Comparison of ENCODE assay signal across 8 mouse cellular contexts in genomic region chr11:79339808-79340781, GRCm38 (mm10). TPM values are rescaled to one million over a fixed set of nuclear protein-coding genes. Genes with fewer than 3 reads are reported as not detected.
DNase-seq lines count a peak whose midpoint lies in the region; ATAC-seq and TF ChIP-seq lines count a peak whose summit lies in the region.

No protein-coding gene starts in this region.

- H3K27me3 ChIP-seq in forebrain, postnatal 0 days (ENCODE audit: insufficient read depth, low read length) = no peaks in the 10 kb centered on the region
- no peaks in the 10 kb centered on the region for H3K27me3 ChIP-seq in hindbrain, embryonic 12.5 days
- peaks cover 5% of the 10 kb centered on the region for H3K27me3 ChIP-seq in megakaryocyte, embryonic 14.5 days (replicated peaks)
- no peaks in the 10 kb centered on the region for H3K27me3 ChIP-seq in splenic B cell, adult 2 months (ENCODE audit: control insufficient read depth, insufficient read depth, low read length, poor library complexity, severe bottlenecking)

- H3K4me3 ChIP-seq in forebrain, postnatal 0 days (ENCODE audit: low read depth, low read length) = peak overlapping the region; percentile 99
- H3K4me3 ChIP-seq in hindbrain, embryonic 12.5 days = peak overlapping the region; percentile 99
- H3K4me3 ChIP-seq in megakaryocyte, embryonic 14.5 days (replicated peaks) = peak overlapping the region; percentile 95

- ATAC-seq in forebrain, postnatal 0 days = peak; percentile 68
- ATAC-seq in hindbrain, embryonic 12.5 days (ENCODE audit: low FRiP score) = peak; percentile 82

- no peak for TF ChIP-seq CTCF in forebrain, postnatal 0 days (IDR thresholded peaks at IDR 0.05; ENCODE audit: low read depth)

- H3K9me3 ChIP-seq in forebrain, postnatal 0 days (ENCODE audit: low read length) = no peaks in the 10 kb centered on the region
- H3K9me3 ChIP-seq in hindbrain, embryonic 12.5 days (replicated peaks) = no peaks in the 10 kb centered on the region
- peaks cover 7% of the 10 kb centered on the region for H3K9me3 ChIP-seq in megakaryocyte, embryonic 14.5 days

- peak overlapping the region; percentile 91 for H3K9ac ChIP-seq in forebrain, postnatal 0 days
- peak overlapping the region; percentile 99 for H3K9ac ChIP-seq in hindbrain, embryonic 12.5 days

- 1% methylated on average over 23 of the region's 63 CpGs for WGBS in forebrain, postnatal 0 days
- WGBS in hindbrain, embryonic 12.5 days = 0% methylated on average over 31 of the region's 63 CpGs

- peak overlapping the region; percentile 66 for H3K4me2 ChIP-seq in forebrain, postnatal 0 days (ENCODE audit: low read depth)
- H3K4me2 ChIP-seq in hindbrain, embryonic 12.5 days (replicated peaks) = peak overlapping the region; percentile 81

- no peaks in the 10 kb centered on the region for H3K36me3 ChIP-seq in forebrain, postnatal 0 days (ENCODE audit: insufficient read depth)
- H3K36me3 ChIP-seq in hindbrain, embryonic 12.5 days = 0 out of 2 replicates have a peak, but pooled peaks cover 3% of the 10 kb centered on the region
- H3K36me3 ChIP-seq in megakaryocyte, embryonic 14.5 days (replicated peaks; ENCODE audit: low read length) = no peaks in the 10 kb centered on the region
- H3K36me3 ChIP-seq in splenic B cell, adult 2 months (ENCODE audit: control insufficient read depth, insufficient read depth, low read length, poor library complexity, severe bottlenecking) = no peaks in the 10 kb centered on the region

- DNase-seq in left cerebral cortex, adult 18-20 months (ENCODE audit: low spot score in 2 of 2) = peak; percentile 13
- no peak for DNase-seq in left cerebral cortex, adult 11 months (ENCODE audit: low spot score)
- DNase-seq in cerebellum, adult 11-12 months = peak; percentile 48
- DNase-seq in forebrain, postnatal 0 days = peak; percentile 52
- peak; percentile 13 to 22 for DNase-seq in left cerebral cortex, postnatal 14 days (ENCODE audit: low spot score in 2 of 2)
- peak; percentile 31 for DNase-seq in splenic B cell, adult 2 months (ENCODE audit: low read depth, low spot score)

- intact Hi-C loops in left cerebral cortex, postnatal 14 days (cut with DNase I) = no loop called here

- no peaks in the 10 kb centered on the region for H3K4me1 ChIP-seq in forebrain, postnatal 0 days (ENCODE audit: insufficient read depth)
- peaks cover 15% of the 10 kb centered on the region for H3K4me1 ChIP-seq in hindbrain, embryonic 12.5 days
- H3K4me1 ChIP-seq in megakaryocyte, embryonic 14.5 days = peaks cover 38% of the 10 kb centered on the region

- peak overlapping the region; percentile 85 for H3K27ac ChIP-seq in forebrain, postnatal 0 days (ENCODE audit: low read depth, low read length)
- H3K27ac ChIP-seq in hindbrain, embryonic 12.5 days = peak overlapping the region; percentile 97

RNA-seq across cellular contexts. Expression of gene Nf1, which starts 0.6 kb away (rescaled TPM):
- total RNA-seq in left cerebral cortex, adult 18-20 months (2021) = 100 to 1,000 TPM; 121 to 123 TPM
- total RNA-seq in forebrain, postnatal 0 days (2014; rRNA removed) = 61.1 and 72.6 TPM in 2 replicates
- 4.3 and 5.5 TPM in 2 replicates for polyA plus RNA-seq in forebrain, postnatal 0 days (2015; fragmentation: Nextera tagmentation; extraction: Ambion mirVana)
- 8.9 and 9.5 TPM in 2 replicates for polyA plus RNA-seq in hindbrain, embryonic 12.5 days (2016; fragmentation: Nextera tagmentation; extraction: Ambion mirVana)
- total RNA-seq in left cerebral cortex, postnatal 14 days (2021) = 100 to 1,000 TPM; 112 to 119 TPM
- 4.5 and 6.1 TPM in 2 replicates for polyA plus RNA-seq in megakaryocyte, embryonic 14.5 days (2012; ENCODE audit: insufficient read depth, low replicate concordance)

RNA-seq across cellular contexts. Expression of gene Gm9964, which starts 43.4 kb away (rescaled TPM):
- under 1 TPM in 1 of 2 experiments, not detected in 1; 0.49 TPM for total RNA-seq in left cerebral cortex, adult 18-20 months (2021)
- not detected in 2 replicates for total RNA-seq in forebrain, postnatal 0 days (2014; rRNA removed)
- polyA plus RNA-seq in forebrain, postnatal 0 days (2015; fragmentation: Nextera tagmentation; extraction: Ambion mirVana) = not detected in 2 replicates
- not detected in 2 replicates for polyA plus RNA-seq in hindbrain, embryonic 12.5 days (2016; fragmentation: Nextera tagmentation; extraction: Ambion mirVana)
- 1 to 10 TPM in 1 of 2 experiments, under 1 TPM in 1; 0.68 to 1.3 TPM for total RNA-seq in left cerebral cortex, postnatal 14 days (2021)
- not detected in 2 replicates for polyA plus RNA-seq in megakaryocyte, embryonic 14.5 days (2012; ENCODE audit: insufficient read depth, low replicate concordance)
